Mouse (Mus musculus) cerebellum, postnatal 36 days (tissue): ENCODE data around the gene Mbtd1.

Experiments used
- DNase-seq, 2 experiments: peaks; one replicate each; pipeline ENCODE4 v3.0.0; 2021 to 2022; ENCODE audit warnings: mixed read lengths in 2 of 2

Gene Mbtd1

GRCm38 (mm10) chr11:93987625-93988327 is 102.1 kb downstream of the Mbtd1 start:
- no peak for DNase-seq

- DNase-seq = no peak
Measured at GRCm38 (mm10) chr11:93988328-93989062, 102.8 kb downstream of the Mbtd1 start.

GRCm38 (mm10) chr11:93994531-93994930 is 108.9 kb downstream of the Mbtd1 start:
- peak in 1 of 2 experiments; percentile 10 for DNase-seq

- DNase-seq = peak; percentile 67 to 72
Measured at GRCm38 (mm10) chr11:93995111-93995719, 109.6 kb downstream of the Mbtd1 start.

- peak; percentile 89 to 94 for DNase-seq
Measured at GRCm38 (mm10) chr11:93995720-93996305, 110.2 kb downstream of the Mbtd1 start, which contains the start of gene Spag9. Spag9 (plus strand) TSS chr11:93996091.
